Mouse (Mus musculus) spleen, adult 2 months (tissue): Measurements from ENCODE around the gene Klk1b4. TPM values are rescaled to one million over a fixed set of nuclear protein-coding genes. Genes with fewer than 3 reads are reported as not detected.
"Not testable (repeated sequence)": the region's sequence is repeated elsewhere in the genome, so short reads cannot be mapped to it uniquely, and the experiment has no call there.

Experiments
- DNase-seq, 2 experiments: peaks; one replicate each; pipeline versions ENCODE4 v3.0.0 to v3.0.0-alpha.2; 2012 to 2021; ENCODE audit warnings: low spot score in 2 of 2, low read depth in 1 of 2
- H3K27ac ChIP-seq: fragments of 200-500 bp; 2 replicates; pipeline ENCODE4 v1.5.1; 2012; ENCODE audit warnings: low read length, inconsistent platforms; ENCODE audit not compliant: insufficient read depth
- H3K27me3 ChIP-seq: fragments of 200-500 bp; 2 replicates; pipeline ENCODE4 v1.6.1; 2012; ENCODE audit warnings: mild to moderate bottlenecking, moderate library complexity, low read length, inconsistent platforms; ENCODE audit not compliant: control insufficient read depth, insufficient read depth
- H3K36me3 ChIP-seq: fragments of 200-500 bp; 2 replicates; pipeline ENCODE4 v1.6.1; 2012; ENCODE audit warnings: mild to moderate bottlenecking, low read length, inconsistent platforms; ENCODE audit not compliant: control insufficient read depth, insufficient read depth
- H3K4me1 ChIP-seq: fragments of 200-500 bp; 2 replicates; pipeline ENCODE4 v1.6.1; 2011; ENCODE audit warnings: inconsistent platforms; ENCODE audit not compliant: control insufficient read depth, insufficient read depth, insufficient read length
- H3K4me3 ChIP-seq: fragments of 200-500 bp; 2 replicates; pipeline ENCODE4 v1.5.1; 2011; ENCODE audit warnings: mild to moderate bottlenecking, inconsistent platforms; ENCODE audit not compliant: insufficient read depth, insufficient read length; ENCODE audit errors: extremely low read depth
- CTCF ChIP-seq: fragments of 200-500 bp; IDR thresholded peaks from 2 replicates; pipeline ENCODE4 v1.5.1; 2011; ENCODE audit warnings: mild to moderate bottlenecking, inconsistent platforms; ENCODE audit not compliant: insufficient read depth, insufficient read length, insufficient replicate concordance; ENCODE audit errors: extremely low read depth
- POLR2A ChIP-seq: fragments of 200-500 bp; IDR thresholded peaks from 2 replicates; pipeline ENCODE4 v1.6.1; 2011; ENCODE audit warnings: low read depth, low read length, inconsistent platforms
- WGBS: fragments of 180-500 bp; shearing (Covaris S2); methylation state at CpG from one replicate; pipeline ENCODE4 v1.1.7; 2018; 5-methylcytosine and 5-hydroxymethylcytosine counted together
- polyA plus RNA-seq: library from polyadenylated mRNA; depleted of rRNA; stranded (reverse); fragments of >200 nt; gene quantifications from 2 replicates; pipeline ENCODE4 v1.2.3, GENCODE M21; 2012

Gene Klk1b4
- polyA plus RNA-seq, 1 experiment = 3.0 TPM

GRCm38 (mm10) chr7:44215645-44216044 lies 8.4 kb downstream of the Klk1b4 start, which contains the start of gene Klk1b5:
Gene Klk1b5 (plus strand): TSS chr7:44215945.
- Histone ChIP-seq H3K4me1 (no peaks in the 10 kb centered on the region), H3K27me3 (no peaks in the 10 kb centered on the region), H3K27ac (no peak within 1 kb of the TSS), H3K36me3 (no peaks in the 10 kb centered on the region), H3K4me3 (no peak within 1 kb of the TSS)
- DNase-seq = no peak
- WGBS = 85% methylated on average over 1 of the region's 1 CpGs
- no peak for TF ChIP-seq CTCF
- no peak for TF ChIP-seq POLR2A

- not testable (repeated sequence) for H3K27ac ChIP-seq, DNase-seq, H3K4me3 ChIP-seq, H3K4me1 ChIP-seq, H3K36me3 ChIP-seq, H3K27me3 ChIP-seq
- WGBS = 65% methylated on average over 8 of the region's 10 CpGs
Measured at GRCm38 (mm10) chr7:44221601-44222000, 14.4 kb downstream of the Klk1b4 start.

DNA sequence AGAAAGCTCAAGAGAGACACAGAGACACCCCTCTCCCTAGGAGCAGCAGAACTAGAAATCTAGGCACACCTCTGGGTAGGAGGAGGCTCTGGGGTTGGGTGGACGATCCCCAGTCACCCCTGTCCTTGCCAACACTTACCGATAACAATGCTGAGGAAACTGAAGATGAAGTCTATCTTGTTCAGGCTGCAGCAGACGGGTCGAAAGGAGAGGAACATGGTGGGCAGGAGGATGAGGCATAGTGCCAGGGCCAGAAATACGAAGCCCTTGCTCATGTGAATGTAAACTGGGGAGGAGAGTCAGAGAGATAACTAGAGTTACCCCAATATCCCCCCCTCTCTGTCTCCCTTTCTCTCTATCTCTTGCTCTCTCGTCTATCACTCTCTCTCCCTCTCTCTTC lies 15.1 kb downstream of the Klk1b4 start:
- WGBS = 80% methylated on average over 6 of the region's 6 CpGs
- not testable (repeated sequence) for H3K4me1 ChIP-seq, H3K27ac ChIP-seq, H3K4me3 ChIP-seq, DNase-seq, H3K27me3 ChIP-seq, H3K36me3 ChIP-seq

GRCm38 (mm10) chr7:44225076-44225475 lies 17.8 kb downstream of the Klk1b4 start, which contains the start of gene Klk1:
Gene Klk1 (plus strand): TSS chr7:44225360.
- TF ChIP-seq POLR2A (no peak), CTCF (no peak)
- no peak for DNase-seq
- Histone ChIP-seq H3K27ac (no peak within 1 kb of the TSS), H3K4me3 (no peak within 1 kb of the TSS), H3K27me3 (no peaks in the 10 kb centered on the region; the same call in 1 of the 2 replicates), H3K36me3 (no peaks in the 10 kb centered on the region), H3K4me1 (no peaks in the 10 kb centered on the region)
- 17% methylated on average over 1 of the region's 1 CpGs for WGBS

DNA sequence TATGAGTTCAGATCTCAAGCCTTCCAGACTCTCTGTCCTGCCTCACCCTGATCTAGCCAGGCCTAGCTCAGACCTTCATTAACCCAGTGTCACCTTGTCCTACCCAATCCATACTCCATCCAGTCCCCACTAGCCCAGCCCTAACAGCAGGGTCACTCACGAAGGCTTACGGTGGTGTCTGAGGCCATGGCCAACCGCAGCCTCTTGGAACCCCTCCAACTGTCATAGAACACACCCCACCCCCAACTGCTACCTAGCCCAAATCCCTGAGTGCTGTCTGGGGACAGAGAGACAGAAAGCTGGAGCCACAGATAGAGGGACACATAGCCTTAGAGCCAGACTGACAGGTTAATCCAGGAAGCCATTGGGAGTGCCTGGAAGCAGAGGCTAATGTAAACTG lies 28.7 kb downstream of the Klk1b4 start, which contains the start of gene Gm36864:
Gm36864 (plus strand) TSS at position 269 of the 400 bp plus-strand sequence.
- H3K4me1 ChIP-seq = no peaks in the 10 kb centered on the region
- H3K27ac ChIP-seq = no peak within 1 kb of the TSS
- DNase-seq = no peak
- H3K4me3 ChIP-seq = no peak within 1 kb of the TSS
- 57% methylated on average over 3 of the region's 3 CpGs for WGBS
- no peaks in the 10 kb centered on the region for H3K36me3 ChIP-seq
- H3K27me3 ChIP-seq = no peaks in the 10 kb centered on the region
- TF ChIP-seq CTCF (no peak), POLR2A (no peak)

DNA sequence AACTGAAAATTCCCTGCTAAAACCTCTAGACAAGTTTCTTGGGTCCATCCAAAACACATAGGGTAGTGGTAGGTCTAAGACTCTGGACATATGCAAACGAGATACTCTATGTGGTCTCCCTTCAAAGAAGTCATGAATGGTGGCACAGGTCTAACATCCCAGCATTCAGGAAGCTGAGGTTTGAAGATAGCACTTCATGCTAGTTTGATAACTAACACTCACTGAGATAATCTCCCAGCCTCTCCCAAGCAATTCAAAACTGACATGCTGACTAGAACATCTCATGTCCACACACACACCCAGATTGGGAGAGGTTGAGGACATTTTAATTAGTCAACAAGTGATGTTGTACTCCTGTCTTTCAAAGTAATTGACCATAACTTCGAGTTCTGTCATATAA lies 32.7 kb downstream of the Klk1b4 start:
- TF ChIP-seq CTCF (no peak), POLR2A (no peak)
- DNase-seq = no peak
- no peaks in the 10 kb centered on the region for H3K27me3 ChIP-seq
- no peaks in the 10 kb centered on the region for H3K36me3 ChIP-seq
- 49% methylated on average over 2 of the region's 2 CpGs for WGBS
- no peak overlapping the region for H3K27ac ChIP-seq
- no peaks in the 10 kb centered on the region for H3K4me1 ChIP-seq
- H3K4me3 ChIP-seq = no peak overlapping the region

DNA sequence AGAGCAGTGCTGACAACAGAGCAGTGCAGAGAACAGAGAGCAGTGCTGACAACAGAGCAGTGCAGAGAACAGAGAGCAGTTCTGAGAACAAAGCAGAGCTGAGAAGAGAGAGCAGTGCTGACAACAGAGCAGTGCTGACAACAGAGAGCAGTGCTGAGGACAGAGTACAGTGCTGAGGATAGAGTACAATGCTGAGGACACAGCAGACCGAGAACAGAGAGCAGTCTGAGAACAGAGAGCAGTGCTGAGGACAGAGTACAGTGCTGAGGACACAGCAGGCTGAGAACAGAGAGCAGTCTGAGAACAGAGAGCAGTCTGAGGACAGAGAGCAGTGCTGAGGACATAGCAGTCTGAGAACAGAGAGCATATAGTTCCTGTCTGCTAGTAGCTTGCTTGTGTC lies 33.5 kb downstream of the Klk1b4 start:
- TF ChIP-seq CTCF (no peak), POLR2A (no peak)
- 67% methylated on average over 1 of the region's 1 CpGs for whole genome bisulfite sequencing
- Histone ChIP-seq H3K4me1 (peaks cover 6% of the 10 kb centered on the region; the same call in 1 of the 2 replicates), H3K4me3 (no peak overlapping the region), H3K36me3 (no peaks in the 10 kb centered on the region), H3K27ac (no peak overlapping the region), H3K27me3 (no peaks in the 10 kb centered on the region)
- no peak for DNase-seq
